Mouse (Mus musculus): ENCODE results near the gene Magi1.

Magi1 gene

GRCm38 (mm10) chr6:93981211-93981610 lies 302.5 kb downstream of the Magi1 start:
- DNase-seq (ENCODE audit: low spot score in 2 of 2) = no peak

DNA sequence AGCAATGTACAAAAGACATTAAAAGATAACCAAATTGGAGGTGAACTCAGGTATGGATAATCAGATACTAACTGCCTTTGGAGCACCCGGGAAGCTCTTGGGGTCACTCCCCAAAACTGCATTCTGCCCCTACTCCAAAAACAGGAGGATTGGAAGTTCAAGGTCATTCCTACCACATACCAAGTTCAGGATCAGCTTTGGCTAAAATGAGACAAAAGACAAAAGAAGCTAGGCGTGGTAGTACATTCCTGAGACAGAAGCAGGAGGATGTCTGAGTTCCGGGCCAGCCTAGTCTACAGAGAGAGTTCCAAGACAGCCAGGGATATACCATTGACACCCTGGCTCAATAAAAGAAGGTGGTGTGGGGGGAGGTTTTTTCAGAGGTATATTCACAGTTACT lies 304.5 kb downstream of the Magi1 start:
- DNase-seq (ENCODE audit: low spot score in 2 of 2) = no peak

DNA sequence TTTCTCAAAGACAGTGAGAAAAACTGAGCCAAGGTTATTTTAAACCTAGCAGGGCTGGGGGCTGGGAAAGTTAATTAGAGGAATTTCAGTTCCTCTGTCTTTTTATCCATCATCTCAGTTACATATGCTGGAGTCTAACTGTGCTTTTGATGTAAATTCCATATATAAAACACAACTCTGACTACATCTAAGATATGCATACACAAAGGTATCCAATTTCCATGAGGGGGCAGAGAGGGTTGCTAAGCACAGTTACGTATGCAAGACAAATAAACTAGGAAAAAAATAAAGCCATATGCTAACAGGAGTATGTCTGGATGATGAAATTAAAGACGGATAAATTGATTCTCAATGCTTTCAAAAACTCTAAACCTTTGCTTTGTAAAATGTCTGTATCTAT lies 315.0 kb downstream of the Magi1 start:
- DNase-seq (ENCODE audit: low spot score in 2 of 2) = no peak

DNA sequence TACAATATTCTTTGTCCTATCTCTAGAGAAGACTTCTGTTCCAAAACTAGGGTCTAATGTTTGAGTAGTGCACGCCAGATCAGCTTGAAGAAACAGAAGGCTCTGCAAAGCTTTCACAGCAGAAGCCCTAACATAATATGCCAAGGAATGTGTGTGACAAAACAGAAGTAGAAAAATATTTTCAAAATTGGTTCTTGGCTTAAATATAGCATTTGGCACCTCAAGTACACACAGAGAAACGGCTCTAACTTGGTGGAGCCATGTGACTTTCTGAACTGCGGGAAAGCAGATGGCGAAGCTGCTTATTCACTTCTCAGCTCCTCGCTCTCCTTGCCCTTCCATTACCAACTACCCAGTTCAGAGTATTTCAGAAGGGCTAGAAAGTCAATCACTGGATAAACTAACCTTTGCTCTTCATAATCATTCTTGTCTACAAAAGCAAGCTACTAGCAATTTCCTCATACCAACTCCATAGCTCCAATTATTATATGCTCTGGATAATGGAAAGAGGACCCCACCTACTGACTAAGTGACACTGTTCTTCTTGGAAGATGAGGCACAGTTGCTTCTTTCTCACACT lies 320.9 kb downstream of the Magi1 start:
- no peak for DNase-seq (ENCODE audit: low spot score in 2 of 2)

- DNase-seq (ENCODE audit: low spot score in 2 of 2) = no peak
Observed at GRCm38 (mm10) chr6:93961782-93962181, 321.9 kb downstream of the Magi1 start.

GRCm38 (mm10) chr6:93957172-93957571 lies 326.5 kb downstream of the Magi1 start:
- no peak for DNase-seq (ENCODE audit: low spot score in 2 of 2)

- DNase-seq (ENCODE audit: low spot score in 2 of 2) = no peak
Observed at GRCm38 (mm10) chr6:93946612-93947011, 337.1 kb downstream of the Magi1 start.

DNA sequence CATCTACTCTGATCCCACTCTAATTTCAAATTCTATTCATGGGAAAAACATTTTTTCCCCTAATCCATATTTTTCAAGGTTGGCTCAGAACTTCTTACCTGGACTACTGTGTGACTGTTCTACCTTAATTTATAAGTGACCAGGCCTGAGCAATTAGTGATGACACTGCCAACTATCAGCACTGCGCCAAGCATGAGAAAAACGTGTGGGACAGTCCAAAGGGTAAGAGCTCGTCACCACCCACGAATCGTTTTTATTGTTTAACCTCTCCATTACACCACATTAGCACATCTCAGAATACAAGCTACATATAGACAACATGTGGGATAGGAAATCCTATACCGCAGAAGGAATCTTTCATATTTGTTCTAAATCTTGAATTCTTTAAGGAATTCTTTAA lies 347.4 kb downstream of the Magi1 start:
- no peak for DNase-seq (ENCODE audit: low spot score in 2 of 2)

GRCm38 (mm10) chr6:93935793-93936192 lies 347.9 kb downstream of the Magi1 start:
- DNase-seq (ENCODE audit: low spot score in 2 of 2) = peak in 1 of 2 experiments; percentile 22

DNA sequence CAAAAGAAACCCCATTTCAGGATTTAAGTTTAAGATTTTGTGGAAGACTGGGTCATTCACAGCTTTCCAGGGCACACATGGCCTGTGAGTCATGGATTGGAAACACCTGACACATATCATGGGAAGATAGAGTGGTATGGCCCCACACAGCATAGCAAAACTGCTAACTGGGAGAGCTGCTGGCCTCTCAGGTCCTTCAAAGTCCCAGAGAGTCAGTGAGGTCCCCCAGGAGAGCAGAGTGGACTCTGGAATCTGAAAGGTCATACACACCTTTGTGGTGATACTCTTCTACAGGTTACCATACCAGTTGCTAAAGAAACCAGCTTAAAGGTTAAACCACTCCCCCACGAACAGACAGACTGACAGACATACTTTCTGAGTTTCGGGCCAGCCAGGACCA lies 349.0 kb downstream of the Magi1 start:
- no peak for DNase-seq (ENCODE audit: low spot score in 2 of 2)

DNA sequence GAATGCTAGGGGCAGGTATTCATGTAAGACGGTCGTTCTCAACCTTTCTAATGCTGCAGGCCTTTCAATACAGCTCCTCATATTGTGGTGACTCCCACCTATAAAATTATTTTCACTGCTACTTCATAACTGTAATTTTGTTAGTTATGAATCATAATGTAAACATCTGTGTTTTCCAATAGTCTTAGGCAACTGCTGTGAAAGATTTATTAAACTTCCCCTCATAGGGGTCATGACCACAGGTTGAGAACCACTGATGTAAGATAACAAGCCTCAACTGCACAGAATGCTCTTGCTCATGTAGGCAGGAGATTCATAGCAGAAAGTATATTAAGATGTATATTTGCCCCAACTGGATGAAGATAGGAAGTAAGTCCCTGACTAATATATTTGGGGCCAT lies 359.1 kb downstream of the Magi1 start:
- DNase-seq (ENCODE audit: low spot score in 2 of 2) = no peak

GRCm38 (mm10) chr6:93923972-93924371 lies 359.7 kb downstream of the Magi1 start:
- no peak for DNase-seq (ENCODE audit: low spot score in 2 of 2)

DNA sequence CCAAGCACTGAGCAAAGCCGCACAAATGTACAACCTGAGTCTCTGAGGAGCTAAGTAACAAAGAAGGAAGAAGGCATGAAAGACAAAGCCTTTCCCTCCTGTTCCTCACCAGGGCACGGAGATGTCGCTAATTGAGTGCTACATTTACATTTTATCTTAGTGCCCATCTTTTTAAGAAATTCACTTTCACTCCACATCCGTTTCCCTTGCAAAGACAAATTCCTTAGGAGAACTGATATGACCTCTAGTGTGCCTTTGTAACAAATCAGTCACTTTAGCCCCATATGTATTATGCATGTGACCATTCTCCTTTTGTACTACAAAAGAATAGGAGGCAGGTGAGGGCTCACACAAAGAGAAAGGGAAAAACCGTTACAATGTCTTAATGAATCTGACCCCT lies 360.4 kb downstream of the Magi1 start:
- DNase-seq (ENCODE audit: low spot score in 2 of 2) = no peak

- DNase-seq (ENCODE audit: low spot score in 2 of 2) = no peak
Observed at GRCm38 (mm10) chr6:93922931-93923330, 360.8 kb downstream of the Magi1 start.

DNA sequence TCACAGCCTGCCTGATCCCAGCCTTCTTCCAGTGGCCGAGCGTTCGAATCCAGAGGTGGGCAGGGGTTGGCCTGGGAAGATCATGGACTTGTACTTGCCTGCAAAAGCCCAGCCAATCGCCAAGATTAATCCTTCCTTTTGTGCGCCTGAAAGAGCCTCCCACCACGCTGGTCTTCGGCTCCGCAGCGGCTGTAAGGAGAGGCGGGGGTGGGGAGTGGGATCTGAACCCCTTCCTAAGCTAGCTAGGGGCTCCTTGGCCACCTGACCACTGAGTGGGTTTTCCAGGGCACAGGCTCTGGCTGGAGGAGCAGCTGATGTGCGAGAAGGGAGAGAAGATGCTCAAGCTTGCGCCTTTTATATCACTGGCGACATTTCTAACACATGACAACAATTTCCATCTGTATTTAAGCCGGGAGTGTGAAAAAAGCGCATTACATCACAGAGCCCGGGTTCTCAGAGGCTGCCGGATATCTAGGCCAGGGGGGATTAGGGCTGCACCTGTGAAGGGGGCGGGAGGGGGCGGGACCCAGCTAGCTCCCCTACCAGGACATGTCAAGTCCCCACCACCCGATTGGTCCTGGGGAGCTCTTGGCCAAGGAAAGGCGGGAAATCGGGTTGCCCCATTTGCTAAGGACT lies 370.4 kb downstream of the Magi1 start:
- DNase-seq (ENCODE audit: low spot score in 2 of 2) = no peak

DNA sequence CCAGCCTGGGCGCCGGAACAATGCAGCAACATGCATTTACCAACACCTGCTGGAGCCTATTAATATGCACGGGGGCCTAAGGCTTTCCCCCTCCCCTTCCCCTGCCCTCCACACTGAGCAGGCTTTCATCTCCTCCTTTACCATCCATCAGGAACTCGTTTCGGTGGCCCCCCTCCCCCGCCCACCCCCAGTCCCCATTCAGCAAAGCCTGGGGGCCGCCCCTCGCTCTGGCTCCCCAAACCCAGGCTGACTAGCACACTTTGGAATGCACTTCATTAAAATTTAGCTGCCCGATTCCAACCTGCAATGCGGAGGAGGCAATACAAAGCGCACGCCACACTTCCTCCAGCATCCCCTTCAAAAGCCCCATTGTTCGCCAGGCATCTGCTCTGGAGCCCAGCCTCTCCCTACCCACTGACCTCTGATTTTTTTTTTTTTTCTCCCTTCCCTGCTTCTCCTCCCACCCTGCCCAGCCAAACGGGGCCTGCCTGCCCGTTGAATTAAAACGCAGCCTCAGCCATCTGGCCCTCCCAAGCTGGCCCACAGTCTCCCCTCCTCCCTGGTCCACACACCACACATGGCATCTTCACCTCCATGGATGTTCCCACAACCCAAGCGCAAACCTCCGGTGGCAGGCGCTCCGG lies 371.0 kb downstream of the Magi1 start:
- peak in 1 of 2 experiments; percentile 18 for DNase-seq (ENCODE audit: low spot score in 2 of 2)

GRCm38 (mm10) chr6:93912003-93912581 lies 371.6 kb downstream of the Magi1 start:
- DNase-seq (ENCODE audit: low spot score in 2 of 2) = no peak

- no peak for DNase-seq (ENCODE audit: low spot score in 2 of 2)
Observed at GRCm38 (mm10) chr6:93911420-93911819, 372.3 kb downstream of the Magi1 start.

GRCm38 (mm10) chr6:93909976-93910375 lies 373.7 kb downstream of the Magi1 start:
- no peak for DNase-seq (ENCODE audit: low spot score in 2 of 2)

- no peak for DNase-seq (ENCODE audit: low spot score in 2 of 2)
Observed at GRCm38 (mm10) chr6:93904987-93905386, 378.7 kb downstream of the Magi1 start.

DNA sequence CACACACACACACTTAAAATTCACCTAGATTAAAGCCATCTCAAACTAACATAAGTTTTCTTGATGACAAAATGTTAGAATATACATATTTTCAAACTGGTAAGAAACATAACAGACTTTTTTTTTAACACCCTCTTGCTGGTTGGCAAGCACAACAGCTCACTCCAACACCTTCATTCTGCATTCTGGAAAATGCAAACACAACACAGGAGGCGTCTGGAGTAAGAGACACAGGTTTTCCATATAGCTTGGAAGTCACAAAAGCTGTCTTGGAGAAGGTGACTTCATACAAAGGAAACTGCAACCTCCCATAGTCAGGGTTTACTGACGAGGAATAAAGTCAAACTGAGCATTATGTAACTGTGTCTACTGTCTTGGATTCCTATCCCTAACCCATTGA lies 381.5 kb downstream of the Magi1 start:
- no peak for DNase-seq (ENCODE audit: low spot score in 2 of 2)

DNA sequence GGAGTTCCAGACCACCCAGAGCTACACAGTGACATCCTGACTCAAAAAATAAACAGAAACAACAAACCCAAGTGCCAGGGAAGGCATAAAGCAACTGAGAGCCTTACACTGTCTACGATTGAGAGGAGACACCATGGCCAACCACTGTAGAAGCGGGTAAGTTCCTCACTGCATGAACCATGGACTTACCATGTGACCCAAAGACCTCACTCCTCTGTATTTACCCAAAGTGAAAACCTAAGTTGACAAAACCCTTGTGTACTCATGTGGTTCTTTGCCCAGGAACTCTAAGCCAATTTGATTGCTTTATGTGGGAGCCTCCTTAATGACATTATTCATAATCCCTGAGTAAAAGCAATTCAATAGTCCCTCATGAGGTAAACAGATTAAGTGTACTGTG lies 382.3 kb downstream of the Magi1 start:
- no peak for DNase-seq (ENCODE audit: low spot score in 2 of 2)

DNA sequence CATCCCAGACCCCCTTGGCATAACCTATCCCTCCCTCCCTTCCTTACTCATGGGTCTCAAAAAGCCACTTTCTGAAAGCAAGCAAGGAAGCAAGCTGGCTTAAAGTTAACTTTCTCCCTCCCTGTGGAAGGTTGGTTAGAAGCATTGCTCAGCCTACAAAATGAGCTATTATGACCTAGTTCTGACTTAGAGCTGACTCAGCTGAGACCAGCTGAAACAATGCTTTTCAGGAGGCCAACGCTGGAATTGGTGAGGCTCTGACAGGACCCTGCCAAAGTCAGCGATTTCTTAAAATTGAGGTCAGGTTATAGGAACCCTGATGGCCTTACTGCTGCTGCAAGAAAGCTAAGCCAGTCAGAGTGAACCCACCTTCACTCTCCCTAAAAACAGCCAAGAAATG lies 386.2 kb downstream of the Magi1 start:
- DNase-seq (ENCODE audit: low spot score in 2 of 2) = no peak

All from urinary bladder, postnatal 4 days (tissue).